Mouse (Mus musculus) liver, embryonic 11.5 days (tissue): Measurements from ENCODE around the gene Micu2. TPM values are rescaled to one million over a fixed set of nuclear protein-coding genes. Genes with fewer than 3 reads are reported as not detected.
"Not testable (repeated sequence)": the region's sequence is repeated elsewhere in the genome, so short reads cannot be mapped to it uniquely, and the experiment has no call there.

ENCODE experiments used
- ATAC-seq: fragments of 200-750 bp; cut with Nextera tagmentation; replicated peaks from 2 replicates; pipeline ENCODE4 v1.8.0; 2017; ENCODE audit warnings: moderate number of reproducible peaks, mild to moderate bottlenecking, moderate TSS enrichment, moderate library complexity; ENCODE audit not compliant: low FRiP score
- DNase-seq: peaks from one replicate; pipeline ENCODE4 v3.0.0-alpha.2; 2017; ENCODE audit warnings: low spot score
- H3K27ac ChIP-seq: fragments of 300-500 bp; sonication (generic); 2 replicates; pipeline ENCODE4 v1.5.1; 2014; ENCODE audit warnings: mild to moderate bottlenecking, low read depth, low read length, control low read depth
- H3K27me3 ChIP-seq: fragments of 300-500 bp; sonication (generic); replicated peaks from 2 replicates; pipeline ENCODE4 v1.6.1; 2014; ENCODE audit warnings: low read length, mixed read lengths; ENCODE audit not compliant: control insufficient read depth, insufficient read depth
- H3K36me3 ChIP-seq: fragments of 300-500 bp; sonication (generic); 2 replicates; pipeline ENCODE4 v1.6.1; 2014; ENCODE audit warnings: mild to moderate bottlenecking, low read length, moderate library complexity, mixed read lengths; ENCODE audit not compliant: control insufficient read depth, insufficient read depth
- H3K4me1 ChIP-seq: fragments of 300-500 bp; sonication (generic); replicated peaks from 2 replicates; pipeline ENCODE4 v1.6.1; 2014; ENCODE audit warnings: low read length, mixed read lengths; ENCODE audit not compliant: control insufficient read depth, insufficient read depth
- H3K4me2 ChIP-seq: fragments of 300-500 bp; sonication (generic); 2 replicates; pipeline ENCODE4 v1.6.1; 2014; ENCODE audit warnings: mild to moderate bottlenecking, control low read depth, moderate library complexity
- H3K4me3 ChIP-seq: fragments of 300-500 bp; sonication (generic); 2 replicates; pipeline ENCODE4 v1.5.1; 2014; ENCODE audit warnings: low read depth, low read length, control low read depth
- H3K9ac ChIP-seq: fragments of 300-500 bp; sonication (generic); 2 replicates; pipeline ENCODE4 v1.6.1; 2014; ENCODE audit warnings: low read depth, low read length, control low read depth
- H3K9me3 ChIP-seq: fragments of 300-500 bp; sonication (generic); 2 replicates; pipeline ENCODE4 v1.6.1; 2016; ENCODE audit warnings: low read length, inconsistent platforms, mixed read lengths; ENCODE audit not compliant: control insufficient read depth
- WGBS: fragments of 180-500 bp; shearing (Covaris S2); extraction: QIAGEN DNeasy Blood & Tissue Kit; methylation state at CpG from one replicate; pipeline ENCODE4 v1.1.7; 2014; 5-methylcytosine and 5-hydroxymethylcytosine counted together
- polyA plus RNA-seq: library from polyadenylated mRNA; unstranded; fragments of >200 nt; fragmentation: Nextera tagmentation; extraction: Ambion mirVana; gene quantifications from 2 replicates; pipeline ENCODE4 v1.2.1, GENCODE M21; 2014

Micu2 gene
- polyA plus RNA-seq, 1 experiment from 2014 or later, result 55.1 TPM

DNA sequence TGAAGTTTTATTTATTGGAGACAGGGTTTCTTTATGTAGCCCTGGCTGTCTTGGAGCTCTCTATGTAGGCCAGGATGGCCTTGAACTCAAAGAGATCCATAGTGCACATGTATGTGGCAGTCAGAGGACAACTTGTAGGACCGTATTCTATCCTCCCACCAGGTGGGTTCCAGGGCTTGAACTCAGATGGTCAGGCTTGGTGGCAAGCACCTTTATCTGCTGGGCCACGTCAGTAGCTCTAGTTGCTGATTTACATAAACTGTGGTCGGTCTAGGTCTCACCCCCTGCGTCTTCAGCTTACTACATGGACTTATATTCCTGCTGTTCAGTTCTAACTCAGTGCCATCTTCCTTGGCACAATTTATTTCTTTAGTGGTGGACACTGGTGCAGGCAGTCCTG lies 87.7 kb downstream of the Micu2 start:
- H3K4me2 ChIP-seq, result no peak overlapping the region
- H3K9ac ChIP-seq, result no peak overlapping the region
- H3K36me3 ChIP-seq, result no peaks in the 10 kb centered on the region
- WGBS, result 76% methylated on average over 4 of the region's 4 CpGs
- no peaks in the 10 kb centered on the region for H3K27me3 ChIP-seq
- H3K9me3 ChIP-seq, result no peaks in the 10 kb centered on the region
- no peak overlapping the region for H3K4me3 ChIP-seq
- no peak overlapping the region for H3K27ac ChIP-seq
- no peak for DNase-seq
- ATAC-seq, result 0 out of 2 replicates have a peak, but pooled peaks have one; percentile 3
- H3K4me1 ChIP-seq, result no peaks in the 10 kb centered on the region; the same call in 1 of the 2 replicates

- H3K4me1 ChIP-seq, result no peaks in the 10 kb centered on the region; the same call in 1 of the 2 replicates
- H3K27ac ChIP-seq, result peak overlapping the region; percentile 38; the same call in 1 of the 2 replicates
- WGBS, result 20% methylated on average over 26 of the region's 26 CpGs
- H3K4me2 ChIP-seq, result peak overlapping the region; percentile 63
- no peaks in the 10 kb centered on the region for H3K27me3 ChIP-seq
- H3K36me3 ChIP-seq, result no peaks in the 10 kb centered on the region
- DNase-seq, result peak; percentile 81
- peak overlapping the region; percentile 47 for H3K9ac ChIP-seq
- H3K4me3 ChIP-seq, result peak overlapping the region; percentile 32
- peak; percentile 92 for ATAC-seq
- no peaks in the 10 kb centered on the region for H3K9me3 ChIP-seq
Observed at GRCm38 (mm10) chr14:57910501-57911068, 88.5 kb downstream of the Micu2 start.

DNA sequence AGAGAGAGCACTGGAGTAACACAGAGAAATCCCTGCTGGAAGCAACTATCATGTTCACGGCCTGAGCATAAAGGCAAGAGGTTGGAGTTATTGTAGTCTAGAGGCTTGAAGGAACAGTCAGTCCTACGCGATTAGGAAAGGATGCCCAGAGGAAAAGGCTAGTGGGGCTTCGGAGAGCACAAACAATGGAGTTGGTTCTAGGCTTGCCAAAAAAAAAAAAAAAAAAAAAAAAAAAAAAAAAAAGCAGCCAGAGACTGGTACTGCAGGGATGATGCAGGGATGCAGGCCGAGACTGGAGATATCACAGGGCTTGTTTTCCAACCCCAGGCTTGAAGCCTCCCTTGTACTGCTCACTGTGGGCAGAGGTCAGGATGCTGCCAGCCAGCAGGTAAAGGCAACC lies 89.8 kb downstream of the Micu2 start:
- no peaks in the 10 kb centered on the region for H3K36me3 ChIP-seq
- no peak for DNase-seq
- no peak overlapping the region for H3K27ac ChIP-seq
- no peaks in the 10 kb centered on the region for H3K9me3 ChIP-seq
- no peak for ATAC-seq
- no peaks in the 10 kb centered on the region for H3K27me3 ChIP-seq
- no peak overlapping the region for H3K4me2 ChIP-seq
- WGBS, result 75% methylated on average over 5 of the region's 5 CpGs
- no peak overlapping the region for H3K9ac ChIP-seq
- no peaks in the 10 kb centered on the region; the same call in 1 of the 2 replicates for H3K4me1 ChIP-seq
- no peak overlapping the region for H3K4me3 ChIP-seq

- no peak for ATAC-seq
- H3K9ac ChIP-seq, result no peak overlapping the region
- no peak overlapping the region for H3K4me2 ChIP-seq
- H3K9me3 ChIP-seq, result no peaks in the 10 kb centered on the region
- H3K4me3 ChIP-seq, result no peak overlapping the region
- H3K27ac ChIP-seq, result no peak overlapping the region
- no peaks in the 10 kb centered on the region for H3K27me3 ChIP-seq
- 66% methylated on average over 2 of the region's 2 CpGs for WGBS
- H3K36me3 ChIP-seq, result no peaks in the 10 kb centered on the region
- DNase-seq, result no peak
- H3K4me1 ChIP-seq, result no peaks in the 10 kb centered on the region; the same call in 1 of the 2 replicates
Observed at GRCm38 (mm10) chr14:57908431-57908830, 90.6 kb downstream of the Micu2 start.

DNA sequence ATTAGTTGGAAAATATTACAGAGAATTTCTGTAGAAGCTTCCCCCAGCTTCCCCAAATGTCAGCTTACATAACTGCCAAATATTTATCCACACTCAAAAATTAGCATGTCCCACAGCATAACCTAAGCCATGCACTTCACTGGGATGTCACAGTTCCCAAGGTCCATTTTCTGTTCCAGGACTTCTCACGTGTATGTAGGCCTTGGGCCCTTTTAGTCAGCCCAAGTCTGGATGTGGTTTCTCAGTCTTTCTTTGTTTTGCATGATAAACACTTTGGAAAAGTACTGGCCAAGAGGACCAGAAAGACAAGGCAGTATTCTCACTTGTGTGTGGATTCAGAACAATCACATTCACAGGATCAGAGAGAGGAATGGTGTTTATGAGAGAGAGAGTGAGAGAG lies 97.1 kb downstream of the Micu2 start:
- DNase-seq, result no peak
- Histone ChIP-seq H3K27ac (no peak overlapping the region), H3K9ac (no peak overlapping the region), H3K36me3 (no peaks in the 10 kb centered on the region), H3K4me2 (no peak overlapping the region), H3K4me1 (no peaks in the 10 kb centered on the region), H3K9me3 (no peaks in the 10 kb centered on the region), H3K27me3 (no peaks in the 10 kb centered on the region), H3K4me3 (no peak overlapping the region)
- no peak for ATAC-seq
- 68% methylated on average over 1 of the region's 1 CpGs for WGBS

DNA sequence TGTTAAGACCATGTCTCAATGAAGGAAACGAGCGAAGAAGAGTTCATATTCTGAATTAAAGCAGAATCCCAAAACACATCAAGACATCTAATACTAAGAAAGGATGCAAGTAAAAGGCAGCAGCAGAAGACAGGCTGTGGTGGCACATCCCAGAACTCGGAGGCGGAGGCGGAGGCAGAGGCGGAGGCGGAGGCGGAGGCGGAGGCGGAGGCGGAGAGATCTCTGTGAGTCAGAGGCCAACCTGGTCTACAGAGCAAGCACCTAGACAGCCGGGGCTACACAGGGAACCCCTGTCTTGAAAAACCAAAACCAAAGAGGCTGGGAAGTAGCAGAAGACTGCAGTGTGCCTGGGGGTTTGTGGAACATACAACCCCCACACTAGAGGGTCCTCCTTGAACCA lies 102.2 kb downstream of the Micu2 start:
- Histone ChIP-seq H3K9ac (no peak overlapping the region), H3K4me2 (no peak overlapping the region), H3K36me3 (no peaks in the 10 kb centered on the region), H3K27me3 (no peaks in the 10 kb centered on the region), H3K27ac (no peak overlapping the region), H3K4me3 (no peak overlapping the region), H3K4me1 (no peaks in the 10 kb centered on the region), H3K9me3 (no peaks in the 10 kb centered on the region)
- ATAC-seq (no peak), DNase-seq (no peak)
- 93% methylated on average over 12 of the region's 12 CpGs for WGBS

DNA sequence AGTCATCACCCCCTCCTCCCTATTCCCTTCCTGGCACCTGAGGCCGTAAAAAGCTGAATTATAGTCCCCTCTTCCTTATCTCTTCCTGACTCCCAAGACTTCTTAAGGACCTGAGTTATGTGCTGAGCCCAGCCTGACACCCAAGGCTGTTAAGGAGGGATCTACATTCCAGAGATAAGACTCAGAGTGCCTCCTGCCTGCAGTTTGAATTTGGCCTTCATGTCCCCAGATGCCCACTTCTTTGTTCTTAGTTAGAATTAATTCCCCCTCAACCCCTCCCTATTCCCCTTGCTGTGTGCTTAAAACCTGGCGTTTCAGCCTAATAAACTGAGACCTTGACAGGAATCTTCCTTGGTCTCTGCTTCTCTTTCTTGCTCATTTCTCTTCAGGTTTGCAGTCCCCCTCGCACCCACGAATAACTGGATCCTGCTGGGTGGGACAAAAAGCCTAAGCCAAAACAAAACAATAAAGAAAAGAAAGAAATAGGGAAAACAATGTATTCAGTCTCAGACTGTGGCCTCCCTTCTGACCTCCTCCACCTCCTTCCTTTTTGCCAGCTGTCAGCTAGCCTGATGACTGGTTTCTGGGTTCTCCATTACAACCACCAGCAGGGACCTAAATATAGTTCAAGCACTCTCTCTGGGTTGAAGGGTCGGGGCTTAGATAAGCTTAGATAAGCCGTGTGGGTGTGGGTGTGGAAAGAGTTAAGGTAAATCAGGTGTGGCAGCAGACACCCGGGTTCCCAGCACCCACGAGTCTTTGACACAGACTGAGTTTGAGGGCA lies 102.8 kb downstream of the Micu2 start:
- H3K4me3 ChIP-seq, H3K36me3 ChIP-seq, ATAC-seq, H3K9ac ChIP-seq, H3K4me2 ChIP-seq, H3K27ac ChIP-seq, H3K4me1 ChIP-seq, H3K27me3 ChIP-seq, H3K9me3 ChIP-seq, DNase-seq: not testable (repeated sequence)
- WGBS, result 55% methylated on average over 8 of the region's 8 CpGs

GRCm38 (mm10) chr14:57894346-57894745 lies 104.7 kb downstream of the Micu2 start:
- H3K9me3 ChIP-seq, result no peaks in the 10 kb centered on the region
- no peak overlapping the region for H3K4me2 ChIP-seq
- no peak overlapping the region for H3K27ac ChIP-seq
- ATAC-seq (no peak), DNase-seq (no peak)
- H3K27me3 ChIP-seq, result no peaks in the 10 kb centered on the region
- H3K36me3 ChIP-seq, result no peaks in the 10 kb centered on the region
- H3K4me1 ChIP-seq, result no peaks in the 10 kb centered on the region
- 83% methylated on average over 2 of the region's 2 CpGs for WGBS
- H3K9ac ChIP-seq, result no peak overlapping the region
- no peak overlapping the region for H3K4me3 ChIP-seq

DNA sequence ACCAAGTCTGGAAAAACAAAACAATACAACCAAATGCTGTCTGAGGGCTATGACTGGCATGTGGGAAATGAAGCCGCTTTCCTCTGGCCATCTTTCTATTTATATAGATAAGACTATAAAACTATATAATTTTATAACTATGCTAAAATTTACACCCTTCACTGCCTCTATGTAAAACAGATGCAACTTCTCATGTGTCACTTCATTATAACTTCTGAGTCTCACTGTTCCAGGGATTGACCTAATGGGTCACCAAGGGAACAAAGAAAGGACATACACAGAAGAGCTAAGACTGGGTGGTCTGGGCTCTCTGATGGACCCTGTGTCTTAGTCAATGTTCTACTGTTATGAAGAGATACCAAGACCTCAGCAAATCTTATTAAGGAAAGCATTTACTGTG lies 106.1 kb downstream of the Micu2 start:
- H3K4me3 ChIP-seq, result no peak overlapping the region
- H3K9me3 ChIP-seq, result no peaks in the 10 kb centered on the region
- H3K27ac ChIP-seq, result no peak overlapping the region
- 94% methylated on average over 1 of the region's 1 CpGs for WGBS
- no peak overlapping the region for H3K9ac ChIP-seq
- ATAC-seq (no peak), DNase-seq (no peak)
- no peak overlapping the region for H3K4me2 ChIP-seq
- no peaks in the 10 kb centered on the region for H3K36me3 ChIP-seq
- no peaks in the 10 kb centered on the region; the same call in 1 of the 2 replicates for H3K4me1 ChIP-seq
- H3K27me3 ChIP-seq, result no peaks in the 10 kb centered on the region
